Mouse (Mus musculus) adipocyte (in vitro differentiated cells): Measurements from ENCODE around the gene Nfia.

ENCODE experiments used
- DNase-seq: peaks from one replicate; pipeline ENCODE4 v3.0.0-alpha.2; 2016; ENCODE audit warnings: low spot score

The Nfia gene

DNA sequence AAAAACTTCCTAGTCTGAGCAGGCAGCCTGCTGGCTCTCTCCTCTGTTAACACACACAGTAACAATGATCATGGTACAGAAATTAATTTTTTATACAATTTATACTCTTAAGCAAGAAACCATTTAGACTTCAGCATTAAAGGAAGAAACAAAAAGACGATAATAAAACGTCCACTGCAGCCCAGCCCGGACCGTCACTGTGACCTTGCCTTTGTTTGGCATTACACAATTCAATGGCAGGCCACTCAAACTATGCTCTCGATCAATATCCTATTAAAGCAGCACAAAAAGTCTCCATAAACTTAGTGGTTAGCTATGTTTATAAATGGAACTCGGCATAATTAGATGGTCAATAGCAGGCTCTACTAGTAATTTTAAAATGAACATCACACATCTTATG is 232.5 kb downstream of the Nfia start:
- no peak for DNase-seq

- peak; percentile 33 for DNase-seq
Measured at GRCm38 (mm10) chr4:98008814-98009368, 236.4 kb downstream of the Nfia start.

- no peak for DNase-seq
Measured at GRCm38 (mm10) chr4:98009966-98010365, 237.4 kb downstream of the Nfia start.

- no peak for DNase-seq
Measured at GRCm38 (mm10) chr4:98019811-98020210, 247.3 kb downstream of the Nfia start.

- DNase-seq = no peak
Measured at GRCm38 (mm10) chr4:98020836-98021235, 248.3 kb downstream of the Nfia start.

DNA sequence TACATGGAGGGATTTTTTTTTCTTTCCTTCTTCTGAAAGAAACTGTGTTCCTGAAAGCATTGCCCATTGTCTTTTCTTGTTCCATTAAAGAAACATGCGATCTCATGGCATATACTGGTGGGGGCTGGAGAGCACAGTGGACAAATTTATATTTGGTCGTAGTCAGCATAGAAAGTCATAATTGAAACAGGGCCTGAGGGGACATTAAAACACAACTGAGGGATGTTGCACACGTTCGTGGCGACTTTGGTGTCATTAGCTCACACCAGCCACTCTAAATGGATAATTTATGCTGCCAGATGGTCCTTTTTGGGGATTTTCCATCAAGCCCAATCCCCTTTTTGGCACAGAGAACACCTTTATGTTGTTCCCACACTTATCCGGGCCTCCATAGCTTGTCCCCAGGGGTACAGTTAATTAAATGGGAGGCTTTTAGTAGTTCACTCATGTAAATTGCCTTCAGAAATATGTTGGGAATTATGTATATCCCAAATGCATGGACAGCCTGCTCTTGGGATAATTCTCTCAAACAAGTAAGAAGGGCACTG is 250.8 kb downstream of the Nfia start:
- no peak for DNase-seq

GRCm38 (mm10) chr4:98027412-98027811 is 254.9 kb downstream of the Nfia start:
- DNase-seq = no peak

DNA sequence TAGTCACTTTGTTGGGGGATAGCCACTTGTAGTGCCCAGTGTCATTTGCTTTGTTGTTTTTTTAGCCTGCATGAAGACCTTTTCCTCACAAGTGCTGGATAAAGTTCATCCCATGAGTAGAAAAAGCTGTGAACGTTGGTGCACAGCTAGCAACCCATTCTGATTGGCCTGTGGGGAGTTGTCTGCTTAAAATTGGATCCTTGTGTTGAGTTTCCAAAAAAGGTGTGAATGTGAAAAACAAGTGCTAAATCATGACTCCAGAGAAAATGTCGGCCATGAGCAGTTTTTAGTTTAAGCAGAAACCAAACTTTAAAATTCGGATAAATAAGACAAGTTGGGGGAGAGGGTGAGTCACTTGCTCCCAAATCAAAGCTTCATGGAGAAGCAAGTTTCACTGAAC is 259.3 kb downstream of the Nfia start:
- no peak for DNase-seq

GRCm38 (mm10) chr4:98032332-98032731 is 259.8 kb downstream of the Nfia start:
- no peak for DNase-seq

- DNase-seq = no peak
Measured at GRCm38 (mm10) chr4:98039095-98039494, 266.6 kb downstream of the Nfia start.

DNA sequence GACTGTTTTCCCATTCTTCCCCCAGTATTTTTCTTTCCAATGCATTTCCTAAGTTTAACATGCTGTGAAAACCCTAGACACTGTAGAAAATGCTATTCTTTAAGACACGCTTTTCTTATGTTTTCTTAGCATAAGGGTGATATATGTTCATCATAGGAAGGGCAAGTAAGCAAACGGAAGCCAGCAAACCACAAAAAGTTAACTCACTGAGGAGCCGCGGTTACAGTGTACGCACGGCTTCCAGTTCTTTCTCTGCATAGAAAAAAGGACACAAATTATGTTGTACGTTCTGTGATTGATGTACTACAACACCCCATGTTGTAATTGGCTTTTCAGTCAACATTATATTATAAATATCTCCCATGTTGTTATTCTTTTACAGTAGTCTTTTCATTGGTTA is 267.6 kb downstream of the Nfia start:
- DNase-seq = no peak

DNA sequence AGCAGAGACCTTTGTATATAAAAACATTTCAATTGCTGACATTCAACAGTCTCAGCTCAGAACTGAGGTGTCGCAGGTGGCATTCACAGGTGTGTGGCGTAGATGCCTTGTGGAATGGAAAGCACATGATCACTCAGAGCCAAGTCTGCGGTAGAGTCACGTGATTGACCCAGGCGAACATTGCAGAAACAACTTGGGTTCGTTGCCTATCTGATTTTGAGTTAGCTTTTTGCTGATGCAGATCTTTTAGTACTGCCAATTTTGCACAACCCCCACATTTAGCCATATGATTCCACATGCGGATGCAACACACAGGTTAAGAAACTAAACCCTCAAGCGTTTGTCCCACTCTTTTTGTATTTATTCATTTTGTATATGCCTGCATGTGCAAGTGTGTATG is 272.1 kb downstream of the Nfia start:
- DNase-seq = no peak

DNA sequence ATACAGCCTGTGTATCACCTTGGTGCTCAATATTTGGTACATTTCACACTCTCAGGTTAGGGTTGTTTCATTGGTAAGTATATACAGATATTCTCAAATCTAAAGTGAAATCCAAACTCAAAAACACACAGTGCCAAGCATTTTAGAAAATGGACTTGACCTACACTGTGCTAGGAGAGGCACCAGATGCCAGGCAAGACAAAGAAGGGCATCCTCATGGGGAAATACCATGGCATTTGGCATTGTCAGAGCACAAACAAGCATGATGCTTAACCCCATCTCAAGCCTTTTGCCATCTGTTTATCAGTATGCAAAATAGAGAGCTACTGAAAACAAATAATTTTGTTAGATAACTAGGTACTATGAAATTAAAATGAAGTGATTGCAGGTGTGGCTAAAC is 274.8 kb downstream of the Nfia start:
- DNase-seq = no peak

DNA sequence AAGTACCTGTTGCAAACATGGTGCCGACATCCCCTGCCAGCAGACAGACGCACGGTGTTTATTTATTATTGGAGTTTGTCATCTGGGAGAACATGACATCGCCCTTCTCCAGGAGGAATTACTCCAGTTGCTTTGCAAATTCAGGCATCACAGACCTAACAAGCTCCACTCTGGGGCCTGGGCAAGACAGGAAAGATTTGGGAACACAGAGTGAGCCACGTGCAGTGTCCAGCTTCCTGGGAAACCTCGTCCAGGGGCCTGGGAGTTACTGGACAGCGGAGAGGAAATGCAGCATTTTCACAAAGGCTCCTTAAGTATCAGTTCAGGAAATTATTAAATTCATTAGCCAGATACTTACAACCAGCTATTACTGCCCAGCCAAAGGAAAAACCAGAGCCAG is 277.1 kb downstream of the Nfia start:
- no peak for DNase-seq

GRCm38 (mm10) chr4:98050003-98050620 is 277.6 kb downstream of the Nfia start:
- no peak for DNase-seq

GRCm38 (mm10) chr4:98050781-98051180 is 278.2 kb downstream of the Nfia start:
- DNase-seq = no peak

DNA sequence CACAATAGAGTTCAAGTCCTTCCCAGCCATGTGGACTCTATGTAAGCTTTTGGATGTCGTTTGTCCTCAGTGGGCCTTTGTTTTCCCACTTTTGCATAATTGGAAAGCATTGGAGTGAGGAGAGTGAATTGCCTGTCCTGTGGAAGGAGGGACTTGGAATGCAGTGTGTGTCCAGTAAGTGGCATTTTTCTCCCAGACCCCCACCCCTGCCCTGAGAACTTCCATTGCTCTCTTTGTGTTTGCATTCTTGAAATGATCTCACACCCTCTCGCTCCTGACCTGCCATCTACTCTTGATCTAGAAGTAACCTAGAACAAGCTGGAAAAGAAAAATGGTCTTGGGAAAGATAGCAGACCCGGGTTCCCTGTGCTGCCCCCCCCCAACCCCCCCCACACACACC is 278.8 kb downstream of the Nfia start:
- no peak for DNase-seq

GRCm38 (mm10) chr4:98055036-98055435 is 282.5 kb downstream of the Nfia start:
- DNase-seq = no peak

- DNase-seq = no peak
Measured at GRCm38 (mm10) chr4:98056396-98057020, 284.0 kb downstream of the Nfia start.

DNA sequence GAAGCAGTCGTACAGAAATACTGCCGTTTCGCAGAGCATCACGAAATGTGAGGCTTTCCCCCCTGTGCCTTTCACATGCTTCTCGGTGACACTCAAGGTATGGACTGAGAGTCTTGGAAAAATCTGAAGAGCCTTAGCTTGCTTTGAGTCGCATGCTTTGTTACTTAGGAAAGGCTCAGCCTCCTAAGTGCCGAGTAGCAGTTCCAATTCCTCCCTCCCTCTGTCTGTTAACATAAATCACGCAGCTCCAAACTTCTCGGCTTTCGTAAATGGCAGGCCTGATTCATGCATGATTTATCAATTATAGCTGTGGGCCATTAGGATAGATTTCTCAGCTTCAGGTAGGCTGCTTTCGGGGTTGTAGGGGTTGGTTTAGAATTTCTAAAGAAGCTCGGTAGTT is 284.7 kb downstream of the Nfia start:
- no peak for DNase-seq

DNA sequence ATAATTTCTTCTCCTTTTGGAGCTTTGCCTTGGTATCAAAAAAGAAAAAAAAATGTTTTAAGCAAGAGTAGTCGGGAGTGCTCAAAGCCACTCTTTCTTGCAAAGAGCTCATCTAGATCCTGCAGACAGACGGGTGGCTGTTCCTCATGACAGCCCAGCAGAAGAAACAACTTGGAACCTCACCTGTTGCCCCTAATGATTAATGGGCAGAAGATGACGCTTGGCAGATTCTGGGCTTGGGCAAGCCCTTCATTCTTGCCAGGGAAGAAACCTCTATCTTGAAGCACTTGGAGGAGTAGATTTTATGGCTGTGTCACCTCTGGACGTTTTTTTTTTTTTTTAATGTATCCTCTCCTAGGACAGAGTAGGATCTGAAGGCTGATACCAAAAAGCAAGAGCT is 285.2 kb downstream of the Nfia start:
- DNase-seq = no peak

DNA sequence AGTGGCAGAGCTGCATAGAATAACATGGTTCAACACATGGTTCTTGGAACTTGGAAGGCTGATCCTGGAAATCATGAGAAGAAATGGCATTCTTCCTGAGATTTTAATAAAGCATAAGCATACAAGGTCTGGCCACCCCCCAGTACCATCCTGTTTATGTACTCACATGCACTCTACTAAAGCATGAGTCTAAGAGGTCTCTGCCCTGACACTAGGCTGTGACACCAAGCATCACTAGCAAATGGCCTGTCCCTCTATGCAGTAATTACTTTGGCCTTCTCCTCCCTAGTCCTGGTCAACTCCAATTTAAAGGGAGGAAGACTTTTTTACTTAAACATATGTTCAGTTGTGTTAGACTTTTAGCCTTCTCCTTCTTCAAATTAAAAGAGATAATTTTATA is 285.6 kb downstream of the Nfia start:
- no peak for DNase-seq

- DNase-seq = peak; percentile 7
Measured at GRCm38 (mm10) chr4:98060601-98061000, 288.1 kb downstream of the Nfia start.

- DNase-seq = peak; percentile 73
Measured at GRCm38 (mm10) chr4:98061086-98061485, 288.6 kb downstream of the Nfia start.
